Mouse (Mus musculus) midbrain, embryonic 14.5 days (tissue): ENCODE data around the gene Strada. TPM values are rescaled to one million over a fixed set of nuclear protein-coding genes. Genes with fewer than 3 reads are reported as not detected.
"Not testable (repeated sequence)": the region's sequence is repeated elsewhere in the genome, so short reads cannot be mapped to it uniquely, and the experiment has no call there.

Source experiments
- ATAC-seq: fragments of 200-750 bp; cut with Nextera tagmentation; 2 replicates; pipeline ENCODE4 v1.8.0; 2017; ENCODE audit warnings: moderate number of reproducible peaks, moderate library complexity; ENCODE audit not compliant: low FRiP score, low TSS enrichment
- DNase-seq: peaks from one replicate; pipeline ENCODE4 v3.0.0-alpha.2; 2015
- H3K27ac ChIP-seq: fragments of 300-500 bp; sonication (generic); replicated peaks from 2 replicates; pipeline ENCODE4 v1.5.1; 2014; ENCODE audit warnings: mild to moderate bottlenecking, low read depth, low read length, moderate library complexity
- H3K27me3 ChIP-seq: fragments of 300-500 bp; sonication (generic); 2 replicates; pipeline ENCODE4 v1.6.1; 2014; ENCODE audit warnings: low read length, control low read depth, mixed read lengths; ENCODE audit not compliant: control insufficient read depth, insufficient read depth
- H3K36me3 ChIP-seq: fragments of 300-500 bp; sonication (generic); 2 replicates; pipeline ENCODE4 v1.6.1; 2014; ENCODE audit warnings: low read length, control low read depth; ENCODE audit not compliant: control insufficient read depth, insufficient read depth
- H3K4me1 ChIP-seq: fragments of 300-500 bp; sonication (generic); 2 replicates; pipeline ENCODE4 v1.6.1; 2014; ENCODE audit warnings: mild to moderate bottlenecking, antibody characterized with exemption, low read length, control low read depth; ENCODE audit not compliant: control insufficient read depth, insufficient read depth
- H3K4me2 ChIP-seq: fragments of 300-500 bp; sonication (generic); 2 replicates; pipeline ENCODE4 v1.6.1; 2014; ENCODE audit warnings: mild to moderate bottlenecking, low read length, moderate library complexity
- H3K4me3 ChIP-seq: fragments of 300-500 bp; sonication (generic); replicated peaks from 2 replicates; pipeline ENCODE4 v1.5.1; 2014; ENCODE audit warnings: low read depth, low read length
- H3K9ac ChIP-seq: fragments of 300-500 bp; sonication (generic); replicated peaks from 2 replicates; pipeline ENCODE4 v1.6.1; 2014; ENCODE audit warnings: mild to moderate bottlenecking, low read length, moderate library complexity
- H3K9me3 ChIP-seq: fragments of 300-500 bp; sonication (generic); 2 replicates; pipeline ENCODE4 v1.6.1; 2016; ENCODE audit warnings: low read length, control low read depth, mixed read lengths; ENCODE audit not compliant: control insufficient read depth
- WGBS: fragments of 180-500 bp; shearing (Covaris S2); extraction: QIAGEN DNeasy Blood & Tissue Kit; methylation state at CpG from one replicate; pipeline ENCODE4 v1.1.7; 2014; 5-methylcytosine and 5-hydroxymethylcytosine counted together
- polyA plus RNA-seq: library from polyadenylated mRNA; unstranded; fragments of >200 nt; fragmentation: Nextera tagmentation; extraction: Ambion mirVana; gene quantifications from 2 replicates; pipeline ENCODE4 v1.2.1, GENCODE M21; 2014

Gene Strada
- polyA plus RNA-seq, 1 experiment from 2014 or later = 30.0 TPM

DNA sequence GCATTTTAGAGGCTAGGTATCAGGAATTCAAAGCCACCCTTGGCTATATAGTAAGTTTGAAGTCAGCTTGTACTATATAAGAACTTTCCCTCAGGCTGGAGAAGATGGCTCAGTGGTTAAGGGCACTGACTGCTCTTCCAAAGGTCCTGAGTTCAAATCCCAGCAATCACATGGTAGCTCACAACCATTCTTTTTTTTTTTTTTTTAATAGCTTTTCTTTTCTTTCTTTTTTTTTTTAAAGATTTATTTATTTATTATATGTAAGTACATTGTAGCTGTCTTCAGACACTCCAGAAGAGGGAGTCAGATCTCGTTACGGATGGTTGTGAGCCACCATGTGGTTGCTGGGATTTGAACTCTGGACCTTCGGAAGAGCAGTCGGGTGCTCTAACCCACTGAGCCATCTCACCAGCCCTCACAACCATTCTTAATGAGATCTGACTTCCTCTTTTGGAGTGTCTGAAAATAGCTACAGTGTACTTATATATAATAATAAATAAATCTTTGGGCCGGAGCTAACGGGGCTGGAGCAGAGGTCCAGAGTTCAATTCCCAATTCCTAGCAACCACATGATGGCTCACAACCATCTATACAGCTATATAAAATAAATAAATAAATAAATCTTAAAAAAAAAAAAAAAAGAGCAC is 75.1 kb downstream of the Strada start:
- H3K9me3 ChIP-seq, H3K27ac ChIP-seq, H3K4me2 ChIP-seq, ATAC-seq, DNase-seq, H3K9ac ChIP-seq, H3K4me1 ChIP-seq, H3K27me3 ChIP-seq, H3K4me3 ChIP-seq: not testable (repeated sequence)
- peaks cover 56% of the 10 kb centered on the region for H3K36me3 ChIP-seq
- WGBS = 95% methylated on average over 4 of the region's 6 CpGs

DNA sequence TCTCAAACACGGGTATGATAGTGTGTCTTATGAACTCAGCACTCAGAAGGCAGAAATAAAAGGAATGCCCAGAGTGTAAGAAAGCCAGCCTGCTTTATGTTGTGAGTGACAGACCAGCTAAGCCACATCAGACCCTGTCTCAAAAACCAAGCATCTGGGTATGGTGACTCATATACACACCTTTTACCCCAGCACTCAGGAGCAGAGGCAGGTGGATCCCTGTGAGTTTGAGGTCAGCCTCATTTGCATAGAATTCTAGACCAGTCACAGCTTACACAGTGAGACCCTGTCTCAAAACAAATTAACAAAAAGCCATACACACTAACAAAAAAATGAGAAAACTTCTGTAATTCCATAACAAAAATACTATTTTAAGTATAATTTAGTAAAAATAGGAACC is 76.1 kb downstream of the Strada start:
- H3K36me3 ChIP-seq = peaks cover 61% of the 10 kb centered on the region
- H3K9ac ChIP-seq = no peak overlapping the region
- 75% methylated on average over 1 of the region's 1 CpGs for WGBS
- H3K4me2 ChIP-seq = no peak overlapping the region
- H3K27ac ChIP-seq = no peak overlapping the region
- H3K27me3 ChIP-seq = no peaks in the 10 kb centered on the region
- DNase-seq (no peak), ATAC-seq (no peak)
- H3K4me3 ChIP-seq = no peak overlapping the region
- no peaks in the 10 kb centered on the region for H3K9me3 ChIP-seq
- H3K4me1 ChIP-seq = no peaks in the 10 kb centered on the region

DNA sequence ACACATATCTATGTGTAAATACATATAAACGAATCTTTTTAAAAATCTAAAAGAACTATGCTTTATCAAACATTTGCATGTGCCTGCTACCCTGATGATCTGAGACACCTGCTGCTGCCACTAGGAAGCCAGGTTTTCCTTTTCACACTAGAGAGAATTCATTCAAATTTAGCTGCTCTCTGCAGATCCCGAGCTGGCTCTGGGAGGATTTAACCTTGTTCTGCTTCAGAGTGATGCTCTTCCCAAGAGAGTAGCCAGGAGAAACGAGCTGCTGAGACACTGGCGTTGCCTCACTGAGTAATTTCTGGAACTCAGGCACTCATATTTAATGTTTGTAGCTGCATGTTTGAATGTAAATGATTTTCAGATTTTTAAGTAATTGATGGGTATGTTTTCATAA is 77.2 kb downstream of the Strada start:
- no peak for ATAC-seq
- Histone ChIP-seq H3K27me3 (no peaks in the 10 kb centered on the region), H3K4me1 (no peaks in the 10 kb centered on the region), H3K36me3 (peaks cover 54% of the 10 kb centered on the region), H3K4me2 (no peak overlapping the region), H3K9me3 (no peaks in the 10 kb centered on the region), H3K27ac (no peak overlapping the region), H3K4me3 (no peak overlapping the region), H3K9ac (no peak overlapping the region)
- DNase-seq = no peak
- WGBS = 69% methylated on average over 4 of the region's 4 CpGs

DNA sequence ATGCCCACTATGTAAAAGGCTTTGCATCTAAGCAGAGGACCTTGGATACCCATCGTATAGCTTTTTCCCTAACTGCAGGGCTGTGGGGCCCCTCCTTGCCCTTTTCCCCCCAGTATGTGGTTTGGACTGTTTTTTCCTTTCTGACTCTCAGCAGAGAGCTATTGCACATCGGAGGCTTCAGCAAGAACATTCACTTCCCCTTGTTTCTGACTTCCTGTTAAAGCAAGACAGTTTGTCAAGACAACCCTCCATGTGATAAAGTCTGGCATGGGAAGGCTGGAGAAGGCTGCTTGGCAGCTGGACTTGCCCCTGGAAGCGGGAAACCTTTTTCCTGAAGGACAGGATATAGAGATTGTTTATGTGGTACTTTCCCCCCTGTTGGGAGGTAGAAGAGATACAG is 79.2 kb downstream of the Strada start:
- Histone ChIP-seq H3K36me3 (peaks cover 62% of the 10 kb centered on the region), H3K27me3 (no peaks in the 10 kb centered on the region), H3K4me1 (no peaks in the 10 kb centered on the region), H3K27ac (no peak overlapping the region), H3K4me2 (no peak overlapping the region), H3K9me3 (no peaks in the 10 kb centered on the region), H3K9ac (no peak overlapping the region), H3K4me3 (no peak overlapping the region)
- DNase-seq = no peak
- 91% methylated on average over 3 of the region's 3 CpGs for WGBS
- ATAC-seq = no peak

DNA sequence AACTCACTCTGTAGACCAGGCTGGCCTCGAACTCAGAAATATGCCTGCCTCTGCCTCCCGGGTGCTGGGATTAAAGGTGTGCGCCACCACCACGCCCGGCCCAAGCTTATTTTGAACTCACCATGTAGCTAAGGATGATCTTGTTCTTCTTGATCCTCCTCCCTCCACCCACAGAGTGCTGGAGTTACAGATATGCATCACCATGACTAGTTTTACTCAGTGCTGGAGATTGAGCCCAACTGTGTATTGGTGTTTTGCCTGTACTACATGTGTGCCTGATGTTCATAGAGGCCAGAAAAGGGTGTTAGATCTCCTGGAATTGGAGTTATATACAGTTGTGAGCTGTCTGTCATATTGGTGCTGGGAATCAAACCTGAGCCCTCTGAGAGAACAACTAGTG is 79.7 kb downstream of the Strada start:
- peaks cover 67% of the 10 kb centered on the region for H3K36me3 ChIP-seq
- no peak for DNase-seq
- H3K27ac ChIP-seq = no peak overlapping the region
- no peak overlapping the region for H3K4me3 ChIP-seq
- H3K27me3 ChIP-seq = no peaks in the 10 kb centered on the region
- no peak overlapping the region for H3K4me2 ChIP-seq
- no peaks in the 10 kb centered on the region for H3K4me1 ChIP-seq
- WGBS = 97% methylated on average over 5 of the region's 5 CpGs
- H3K9me3 ChIP-seq = no peaks in the 10 kb centered on the region
- H3K9ac ChIP-seq = no peak overlapping the region
- no peak for ATAC-seq

Other genes with a start within 250 kb of the Strada start
- gene Cyb561, start 248.8 kb downstream of the Strada start, polyA plus RNA-seq = 45.7 and 52.9 TPM in 2 replicates
- gene Ace, start 234.2 kb downstream of the Strada start, polyA plus RNA-seq = 2.9 and 3.6 TPM in 2 replicates
- 0.09 TPM in 1 of 2 replicates, not detected in the other for gene Ace3, start 207.5 kb downstream of the Strada start, polyA plus RNA-seq
- gene Kcnh6, start 194.0 kb downstream of the Strada start, polyA plus RNA-seq = 1.00 and 1.8 TPM in 2 replicates
- 103 and 153 TPM in 2 replicates for gene Dcaf7, start 165.3 kb downstream of the Strada start, polyA plus RNA-seq
- gene Taco1, start 136.1 kb downstream of the Strada start, polyA plus RNA-seq = 5.6 and 6.1 TPM in 2 replicates
- gene Map3k3, start 117.6 kb downstream of the Strada start, polyA plus RNA-seq = 12.4 and 15.2 TPM in 2 replicates
- not detected in 2 replicates for gene Gm10840, start 41.3 kb downstream of the Strada start, polyA plus RNA-seq
- gene Limd2, start 41.3 kb downstream of the Strada start, polyA plus RNA-seq = 161 and 171 TPM in 2 replicates
- gene Ccdc47, start 14.2 kb upstream of the Strada start, polyA plus RNA-seq = 48.7 and 87.5 TPM in 2 replicates
- gene Ddx42, start 14.8 kb upstream of the Strada start, polyA plus RNA-seq = 56.3 and 88.3 TPM in 2 replicates
- gene Ftsj3, start 53.9 kb upstream of the Strada start, polyA plus RNA-seq = 22.0 and 30.2 TPM in 2 replicates
- gene Psmc5, start 54.0 kb upstream of the Strada start, polyA plus RNA-seq = 265 and 286 TPM in 2 replicates
- 10.0 and 14.0 TPM in 2 replicates for gene Smarcd2, start 70.8 kb upstream of the Strada start, polyA plus RNA-seq
- 0.09 and 0.12 TPM in 2 replicates for gene Tcam1, start 74.5 kb upstream of the Strada start, polyA plus RNA-seq
- not detected in 2 replicates for gene Gh, start 99.7 kb upstream of the Strada start, polyA plus RNA-seq
- 0.43 and 0.59 TPM in 2 replicates for gene Cd79b, start 112.6 kb upstream of the Strada start, polyA plus RNA-seq
- gene Scn4a, start 151.1 kb upstream of the Strada start, polyA plus RNA-seq = not detected in 2 replicates
- gene Prr29, start 163.3 kb upstream of the Strada start, polyA plus RNA-seq = not detected in 2 replicates
- gene Icam2, start 185.9 kb upstream of the Strada start, polyA plus RNA-seq = 8.1 and 12.4 TPM in 2 replicates